Mouse (Mus musculus): Measurements from ENCODE around the gene Rhcg. TPM values are rescaled to one million over a fixed set of nuclear protein-coding genes. Genes with fewer than 3 reads are reported as not detected.

The Rhcg gene
- 0.41 and 0.75 TPM in 2 replicates for polyA plus RNA-seq (2014; fragmentation: Nextera tagmentation; extraction: Ambion mirVana)

DNA sequence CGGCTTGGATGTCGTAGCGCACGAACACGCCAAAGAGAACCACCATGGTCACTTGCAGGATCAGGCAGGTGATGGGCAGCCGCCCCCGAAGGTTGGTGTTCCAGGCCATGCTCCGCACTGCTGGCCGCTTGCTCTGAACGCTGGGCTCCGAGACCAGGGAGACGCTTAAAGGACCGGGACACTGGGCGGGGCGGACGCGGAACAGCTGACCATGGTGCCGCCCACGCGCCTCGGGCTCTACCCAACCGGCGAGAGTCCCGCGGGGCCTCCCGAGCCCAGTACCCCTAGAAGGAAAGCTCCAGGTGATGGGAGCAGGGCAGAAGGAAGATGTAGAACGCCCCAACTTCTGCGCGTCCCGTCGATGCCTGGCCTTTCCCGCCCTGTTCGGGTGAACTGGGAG is at the start of gene Rhcg:
Rhcg (minus strand) TSS at position 240 of the 400 bp plus-strand sequence.
- 9% methylated on average over 33 of the region's 33 CpGs for WGBS
- peaks cover 20% of the 10 kb centered on the region for H3K27me3 ChIP-seq (ENCODE audit: control insufficient read depth, insufficient read depth, low read length)
- H3K9me3 ChIP-seq (ENCODE audit: control insufficient read depth, low read length) = no peaks in the 10 kb centered on the region
- H3K4me1 ChIP-seq (ENCODE audit: control insufficient read depth, insufficient read depth, low read length) = no peaks in the 10 kb centered on the region
- H3K27ac ChIP-seq (ENCODE audit: low read depth, low read length) = no peak within 1 kb of the TSS
- peak within 1 kb of the TSS; percentile 29; the same call in 1 of the 2 replicates for H3K4me2 ChIP-seq
- peak; percentile 72 for DNase-seq (ENCODE audit: low spot score, missing footprints)
- H3K4me3 ChIP-seq (ENCODE audit: low read depth, low read length) = no peak within 1 kb of the TSS
- ATAC-seq (ENCODE audit: low FRiP score) = no peak
- H3K9ac ChIP-seq (ENCODE audit: low read length) = no peak within 1 kb of the TSS
- H3K36me3 ChIP-seq (ENCODE audit: control insufficient read depth, insufficient read depth, low read length) = no peaks in the 10 kb centered on the region

DNA sequence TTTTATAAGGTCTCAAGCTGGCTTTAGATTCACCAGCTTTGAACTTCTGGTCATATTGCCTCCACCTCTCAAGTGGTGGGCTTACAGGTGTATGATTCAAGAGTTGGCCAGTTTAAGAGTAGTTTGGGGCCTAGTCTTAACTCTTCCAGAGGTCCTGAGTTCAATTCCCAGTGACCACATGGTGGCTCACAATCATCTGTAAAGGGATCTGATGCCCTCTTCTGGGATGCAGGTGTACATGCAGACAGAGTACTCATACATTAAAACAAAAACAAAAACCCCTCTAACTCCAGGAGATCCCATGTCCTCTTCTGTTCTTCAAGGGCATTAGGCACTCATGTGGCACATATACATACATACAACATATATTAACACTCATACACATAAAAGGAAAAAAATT is 49.2 kb upstream of the Rhcg start:
- Histone ChIP-seq H3K9me3 (ENCODE audit: control insufficient read depth, low read length) (no peaks in the 10 kb centered on the region), H3K27me3 (ENCODE audit: control insufficient read depth, insufficient read depth, low read length) (no peaks in the 10 kb centered on the region), H3K4me3 (ENCODE audit: low read depth, low read length) (no peak overlapping the region), H3K9ac (ENCODE audit: low read length) (no peak overlapping the region), H3K36me3 (ENCODE audit: control insufficient read depth, insufficient read depth, low read length) (peaks cover 18% of the 10 kb centered on the region), H3K27ac (ENCODE audit: low read depth, low read length) (no peak overlapping the region), H3K4me2 (no peak overlapping the region), H3K4me1 (ENCODE audit: control insufficient read depth, insufficient read depth, low read length) (peaks cover 16% of the 10 kb centered on the region)
- ATAC-seq (ENCODE audit: low FRiP score) (no peak), DNase-seq (ENCODE audit: low spot score, missing footprints) (no peak)

DNA sequence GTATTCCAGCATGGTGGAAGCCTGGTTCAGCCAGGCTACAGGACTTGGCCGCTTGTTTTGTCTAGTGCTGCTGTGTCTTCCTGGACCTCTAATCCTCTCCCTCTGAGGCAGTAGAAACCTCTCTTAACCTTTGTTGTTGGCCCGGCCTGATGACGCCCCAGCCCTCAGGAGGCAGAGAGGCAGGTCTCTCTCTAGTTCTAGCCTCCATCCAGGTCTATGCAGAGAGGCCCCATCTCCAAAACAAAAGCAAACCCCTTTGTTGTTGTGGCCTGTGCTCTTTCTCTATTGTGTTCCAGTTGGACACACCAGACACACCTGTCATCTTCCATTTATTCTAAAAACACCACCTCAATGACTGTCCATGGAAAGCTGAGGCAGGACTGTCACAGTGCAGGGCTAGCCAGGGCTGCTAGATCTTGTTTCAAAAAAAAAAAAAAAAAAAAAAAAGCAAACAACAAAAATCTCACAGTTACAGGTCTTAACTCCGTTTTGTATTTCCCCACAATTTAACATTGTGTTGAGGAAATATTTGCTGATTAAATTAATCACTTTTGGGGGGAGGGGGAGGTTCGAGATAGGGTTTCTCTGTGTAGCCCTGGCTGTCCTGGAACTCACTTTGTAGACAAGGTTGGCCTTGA is 43.9 kb upstream of the Rhcg start:
- peak overlapping the region; percentile 98 for H3K4me3 ChIP-seq (ENCODE audit: low read depth, low read length)
- no peaks in the 10 kb centered on the region for H3K27me3 ChIP-seq (ENCODE audit: control insufficient read depth, insufficient read depth, low read length)
- H3K27ac ChIP-seq (ENCODE audit: low read depth, low read length) = no peak overlapping the region
- H3K4me2 ChIP-seq = peak overlapping the region; percentile 89
- ATAC-seq (ENCODE audit: low FRiP score) (no peak), DNase-seq (ENCODE audit: low spot score, missing footprints) (peak; percentile 89)
- H3K4me1 ChIP-seq (ENCODE audit: control insufficient read depth, insufficient read depth, low read length) = peaks cover 25% of the 10 kb centered on the region
- WGBS = 14% methylated on average over 5 of the region's 5 CpGs
- no peaks in the 10 kb centered on the region for H3K9me3 ChIP-seq (ENCODE audit: control insufficient read depth, low read length)
- H3K9ac ChIP-seq (ENCODE audit: low read length) = peak overlapping the region; percentile 90
- H3K36me3 ChIP-seq (ENCODE audit: control insufficient read depth, insufficient read depth, low read length) = no peaks in the 10 kb centered on the region

- Histone ChIP-seq H3K27ac (ENCODE audit: low read depth, low read length) (peak overlapping the region; percentile 40; the same call in 1 of the 2 replicates), H3K36me3 (ENCODE audit: control insufficient read depth, insufficient read depth, low read length) (no peaks in the 10 kb centered on the region), H3K4me2 (peak overlapping the region; percentile 89), H3K9ac (ENCODE audit: low read length) (peak overlapping the region; percentile 90), H3K9me3 (ENCODE audit: control insufficient read depth, low read length) (no peaks in the 10 kb centered on the region), H3K4me3 (ENCODE audit: low read depth, low read length) (peak overlapping the region; percentile 98), H3K4me1 (ENCODE audit: control insufficient read depth, insufficient read depth, low read length) (peaks cover 25% of the 10 kb centered on the region), H3K27me3 (ENCODE audit: control insufficient read depth, insufficient read depth, low read length) (no peaks in the 10 kb centered on the region)
- WGBS = under 1% methylated on average over 70 of the region's 73 CpGs
- peak; percentile 28; the same call in 1 of the 2 replicates for ATAC-seq (ENCODE audit: low FRiP score)
- DNase-seq (ENCODE audit: low spot score, missing footprints) = peak; percentile 95
These were observed 43.1 kb upstream of the Rhcg start for GRCm38 (mm10) chr7:79660291-79661150.

DNA sequence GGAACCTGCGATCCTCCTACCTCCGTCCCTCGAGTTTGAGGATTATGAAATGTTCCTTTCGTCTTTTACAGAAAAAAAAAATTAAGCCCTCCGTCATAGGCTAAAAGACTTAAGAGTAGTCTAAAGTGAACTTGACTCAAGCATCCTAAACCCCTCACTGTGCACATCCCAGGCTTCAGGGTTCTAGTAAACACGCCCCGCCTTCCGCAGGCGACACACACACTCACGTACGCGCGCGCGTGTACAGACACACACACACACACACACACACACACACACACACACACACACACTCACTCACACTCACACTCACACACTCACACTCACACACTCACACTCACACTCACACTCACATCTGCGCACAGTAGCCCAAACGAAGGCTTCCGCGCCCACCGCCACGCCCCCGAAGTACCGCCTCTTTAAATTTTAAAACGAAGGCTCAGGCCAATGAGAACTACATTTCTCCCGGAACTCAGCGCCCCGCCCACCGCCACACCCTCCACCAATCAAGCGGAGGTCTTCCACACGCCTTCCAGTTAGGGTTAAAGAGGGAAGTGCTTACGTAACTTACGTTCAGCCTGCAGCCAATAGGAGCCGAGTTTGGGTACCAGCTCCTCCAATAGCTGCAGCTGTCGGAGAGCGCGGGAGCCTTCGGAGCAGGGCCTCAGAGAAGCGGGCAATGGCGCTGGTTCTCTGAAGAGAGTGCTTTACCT is 42.3 kb upstream of the Rhcg start, which contains the start of gene Ticrr:
Ticrr (plus strand) TSS at position 619 of the 713 bp plus-strand sequence.
- Histone ChIP-seq H3K9ac (ENCODE audit: low read length) (peak within 1 kb of the TSS; percentile 90), H3K36me3 (ENCODE audit: control insufficient read depth, insufficient read depth, low read length) (no peaks in the 10 kb centered on the region), H3K27me3 (ENCODE audit: control insufficient read depth, insufficient read depth, low read length) (no peaks in the 10 kb centered on the region), H3K27ac (ENCODE audit: low read depth, low read length) (peak within 1 kb of the TSS; percentile 40; the same call in 1 of the 2 replicates), H3K4me3 (ENCODE audit: low read depth, low read length) (peak within 1 kb of the TSS; percentile 98), H3K9me3 (ENCODE audit: control insufficient read depth, low read length) (no peaks in the 10 kb centered on the region), H3K4me2 (peak within 1 kb of the TSS; percentile 89), H3K4me1 (ENCODE audit: control insufficient read depth, insufficient read depth, low read length) (peaks cover 25% of the 10 kb centered on the region)
- DNase-seq (ENCODE audit: low spot score, missing footprints) = peak; percentile 99
- ATAC-seq (ENCODE audit: low FRiP score) = peak; percentile 100
- WGBS = under 1% methylated on average over 39 of the region's 39 CpGs

DNA sequence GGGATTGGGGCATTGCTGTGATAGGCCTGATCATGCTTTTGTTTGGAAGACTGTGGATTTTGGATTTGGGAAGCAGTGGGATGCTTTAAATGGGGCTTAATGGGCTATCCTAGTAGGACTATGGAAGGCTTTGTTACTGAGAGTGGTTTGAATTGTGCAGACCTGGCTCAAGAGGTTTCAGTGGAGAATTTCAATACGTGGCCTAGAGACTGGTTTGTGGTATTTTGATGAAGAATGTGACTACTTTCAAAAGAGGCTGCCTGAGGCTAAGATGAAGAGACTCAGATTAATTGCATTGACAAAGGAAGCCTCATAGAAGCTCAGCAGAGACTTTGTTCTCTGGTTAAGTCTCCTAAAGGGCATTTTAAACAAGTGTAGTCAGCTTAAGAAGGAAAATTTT is 37.1 kb upstream of the Rhcg start:
- Histone ChIP-seq H3K36me3 (ENCODE audit: control insufficient read depth, insufficient read depth, low read length) (no peaks in the 10 kb centered on the region), H3K4me2 (no peak overlapping the region), H3K4me3 (ENCODE audit: low read depth, low read length) (no peak overlapping the region), H3K9me3 (ENCODE audit: control insufficient read depth, low read length) (no peaks in the 10 kb centered on the region), H3K27me3 (ENCODE audit: control insufficient read depth, insufficient read depth, low read length) (no peaks in the 10 kb centered on the region), H3K4me1 (ENCODE audit: control insufficient read depth, insufficient read depth, low read length) (peaks cover 4% of the 10 kb centered on the region; the same call in 1 of the 2 replicates), H3K27ac (ENCODE audit: low read depth, low read length) (no peak overlapping the region), H3K9ac (ENCODE audit: low read length) (no peak overlapping the region)
- ATAC-seq (ENCODE audit: low FRiP score) (no peak), DNase-seq (ENCODE audit: low spot score, missing footprints) (no peak)
- 13% methylated on average over 1 of the region's 1 CpGs for WGBS

DNA sequence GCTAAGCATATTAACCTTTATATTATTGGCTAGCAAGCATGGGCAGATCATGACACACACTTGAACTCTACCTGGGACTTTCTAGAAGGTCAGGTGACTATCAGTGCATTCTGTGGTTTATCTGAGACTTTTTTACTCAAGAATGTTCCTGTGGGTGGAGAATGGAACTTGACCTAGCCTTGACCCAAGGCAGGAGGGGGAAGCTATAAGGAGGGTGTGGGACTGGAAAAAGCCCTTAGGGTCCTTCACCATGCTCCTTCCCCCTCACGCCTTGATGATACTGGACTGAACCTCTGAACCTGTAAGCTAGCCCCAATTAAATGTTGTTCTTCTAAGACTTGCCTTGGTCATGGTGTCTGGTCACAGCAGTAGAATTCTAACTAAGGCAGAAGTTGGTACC is 36.7 kb upstream of the Rhcg start:
- no peak overlapping the region for H3K4me2 ChIP-seq
- H3K27ac ChIP-seq (ENCODE audit: low read depth, low read length) = no peak overlapping the region
- H3K9me3 ChIP-seq (ENCODE audit: control insufficient read depth, low read length) = no peaks in the 10 kb centered on the region
- H3K4me1 ChIP-seq (ENCODE audit: control insufficient read depth, insufficient read depth, low read length) = peaks cover under 1% of the 10 kb centered on the region; the same call in 1 of the 2 replicates
- H3K27me3 ChIP-seq (ENCODE audit: control insufficient read depth, insufficient read depth, low read length) = no peaks in the 10 kb centered on the region
- no peak overlapping the region for H3K4me3 ChIP-seq (ENCODE audit: low read depth, low read length)
- H3K9ac ChIP-seq (ENCODE audit: low read length) = no peak overlapping the region
- WGBS = 62% methylated on average over 1 of the region's 1 CpGs
- ATAC-seq (ENCODE audit: low FRiP score) = no peak
- DNase-seq (ENCODE audit: low spot score, missing footprints) = no peak
- H3K36me3 ChIP-seq (ENCODE audit: control insufficient read depth, insufficient read depth, low read length) = no peaks in the 10 kb centered on the region

DNA sequence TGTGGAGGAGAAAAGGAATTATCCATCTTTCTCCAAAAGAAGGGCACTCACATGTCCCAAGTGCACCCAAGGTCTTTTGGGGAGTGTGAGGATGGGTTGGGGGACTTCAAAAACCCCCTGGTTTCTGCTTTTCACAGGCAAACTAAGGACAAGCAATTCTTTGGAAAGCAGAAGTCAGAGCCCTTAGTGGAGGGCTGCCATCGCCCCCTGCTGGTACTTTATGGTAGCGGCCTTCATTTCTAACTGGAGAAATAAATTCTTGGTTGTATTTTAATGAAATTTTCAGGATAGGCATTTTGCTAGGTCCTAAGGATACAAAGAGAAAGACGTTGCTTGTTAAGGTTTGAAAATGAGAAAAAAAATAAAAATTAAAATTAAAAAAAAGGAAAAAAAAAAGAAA is 31.5 kb upstream of the Rhcg start:
- ATAC-seq (ENCODE audit: low FRiP score) (no peak), DNase-seq (ENCODE audit: low spot score, missing footprints) (peak; percentile 97)
- no peak overlapping the region for H3K27ac ChIP-seq (ENCODE audit: low read depth, low read length)
- no peaks in the 10 kb centered on the region for H3K36me3 ChIP-seq (ENCODE audit: control insufficient read depth, insufficient read depth, low read length)
- H3K9me3 ChIP-seq (ENCODE audit: control insufficient read depth, low read length) = no peaks in the 10 kb centered on the region
- no peak overlapping the region for H3K9ac ChIP-seq (ENCODE audit: low read length)
- no peak overlapping the region for H3K4me3 ChIP-seq (ENCODE audit: low read depth, low read length)
- H3K4me1 ChIP-seq (ENCODE audit: control insufficient read depth, insufficient read depth, low read length) = no peaks in the 10 kb centered on the region
- WGBS = 8% methylated on average over 3 of the region's 3 CpGs
- no peak overlapping the region for H3K4me2 ChIP-seq
- no peaks in the 10 kb centered on the region for H3K27me3 ChIP-seq (ENCODE audit: control insufficient read depth, insufficient read depth, low read length)
